Mouse (Mus musculus) limb, embryonic 11.5 days (tissue): ENCODE measurements around the gene Csde1. TPM values are rescaled to one million over a fixed set of nuclear protein-coding genes. Genes with fewer than 3 reads are reported as not detected.

Source experiments
- ATAC-seq: fragments of 200-750 bp; cut with Nextera tagmentation; 2 replicates; pipeline ENCODE4 v1.8.0; 2017; ENCODE audit warnings: low read depth; ENCODE audit not compliant: insufficient number of reproducible peaks, low FRiP score, low TSS enrichment
- DNase-seq: peaks from one replicate; pipeline ENCODE4 v3.0.0-alpha.2; 2015; ENCODE audit warnings: low spot score
- H3K27ac ChIP-seq: fragments of 300-500 bp; sonication (generic); replicated peaks from 2 replicates; pipeline ENCODE4 v1.5.1; 2014; ENCODE audit warnings: low read depth, mild to moderate bottlenecking, low read length
- H3K27me3 ChIP-seq: fragments of 300-500 bp; sonication (generic); 2 replicates; pipeline ENCODE4 v1.6.1; 2014; ENCODE audit warnings: mild to moderate bottlenecking, low read length, mixed read lengths; ENCODE audit not compliant: control insufficient read depth, insufficient read depth
- H3K36me3 ChIP-seq: fragments of 300-500 bp; sonication (generic); 2 replicates; pipeline ENCODE4 v1.6.1; 2014; ENCODE audit warnings: mild to moderate bottlenecking, low read length, moderate library complexity, mixed read lengths; ENCODE audit not compliant: control insufficient read depth, insufficient read depth
- H3K4me1 ChIP-seq: fragments of 300-500 bp; sonication (generic); 2 replicates; pipeline ENCODE4 v1.6.1; 2014; ENCODE audit warnings: low read length, mixed read lengths; ENCODE audit not compliant: control insufficient read depth, insufficient read depth
- H3K4me2 ChIP-seq: fragments of 300-500 bp; sonication (generic); 2 replicates; pipeline ENCODE4 v1.6.1; 2014; ENCODE audit warnings: low read depth, mild to moderate bottlenecking, moderate library complexity; ENCODE audit not compliant: severe bottlenecking
- H3K4me3 ChIP-seq: fragments of 300-500 bp; sonication (generic); 2 replicates; pipeline ENCODE4 v1.5.1; 2014; ENCODE audit warnings: low read depth, low read length
- H3K9ac ChIP-seq: fragments of 300-500 bp; sonication (generic); 2 replicates; pipeline ENCODE4 v1.6.1; 2014; ENCODE audit warnings: mild to moderate bottlenecking, low read length
- H3K9me3 ChIP-seq: fragments of 300-500 bp; sonication (generic); 2 replicates; pipeline ENCODE4 v1.6.1; 2016; ENCODE audit warnings: low read length; ENCODE audit not compliant: control insufficient read depth
- WGBS: fragments of 180-500 bp; shearing (Covaris S2); extraction: QIAGEN DNeasy Blood & Tissue Kit; methylation state at CpG from one replicate; pipeline ENCODE4 v1.1.7; 2014; 5-methylcytosine and 5-hydroxymethylcytosine counted together
- polyA plus RNA-seq: library from polyadenylated mRNA; unstranded; fragments of >200 nt; fragmentation: Nextera tagmentation; extraction: Ambion mirVana; gene quantifications from 2 replicates; pipeline ENCODE4 v1.2.1, GENCODE M21; 2014

The Csde1 gene
- polyA plus RNA-seq, 1 experiment from 2014 or later, result 473 TPM

- H3K9me3 ChIP-seq, result no peaks in the 10 kb centered on the region
- 83% methylated on average over 6 of the region's 6 CpGs for WGBS
- DNase-seq (no peak), ATAC-seq (no peak)
- H3K27ac ChIP-seq, result no peak overlapping the region
- H3K9ac ChIP-seq, result no peak overlapping the region
- no peaks in the 10 kb centered on the region for H3K27me3 ChIP-seq
- H3K4me3 ChIP-seq, result no peak overlapping the region
- no peaks in the 10 kb centered on the region for H3K36me3 ChIP-seq
- H3K4me2 ChIP-seq, result no peak overlapping the region
- H3K4me1 ChIP-seq, result peaks cover 3% of the 10 kb centered on the region; the same call in 1 of the 2 replicates
Observed at GRCm38 (mm10) chr3:103099667-103100066, 79.4 kb downstream of the Csde1 start.

GRCm38 (mm10) chr3:103100735-103101134 is 80.5 kb downstream of the Csde1 start:
- Histone ChIP-seq H3K36me3 (no peaks in the 10 kb centered on the region), H3K9ac (no peak overlapping the region), H3K27ac (no peak overlapping the region), H3K4me3 (no peak overlapping the region), H3K4me2 (no peak overlapping the region), H3K9me3 (no peaks in the 10 kb centered on the region), H3K27me3 (no peaks in the 10 kb centered on the region), H3K4me1 (peaks cover 3% of the 10 kb centered on the region; the same call in 1 of the 2 replicates)
- ATAC-seq (no peak), DNase-seq (no peak)
- WGBS, result 59% methylated on average over 2 of the region's 2 CpGs

GRCm38 (mm10) chr3:103101194-103101593 is 81.0 kb downstream of the Csde1 start:
- no peaks in the 10 kb centered on the region for H3K27me3 ChIP-seq
- no peak overlapping the region for H3K27ac ChIP-seq
- ATAC-seq, result no peak
- WGBS, result 56% methylated on average over 5 of the region's 5 CpGs
- H3K9ac ChIP-seq, result no peak overlapping the region
- H3K9me3 ChIP-seq, result no peaks in the 10 kb centered on the region
- no peaks in the 10 kb centered on the region for H3K36me3 ChIP-seq
- no peak for DNase-seq
- H3K4me3 ChIP-seq, result no peak overlapping the region
- peaks cover 3% of the 10 kb centered on the region; the same call in 1 of the 2 replicates for H3K4me1 ChIP-seq
- H3K4me2 ChIP-seq, result no peak overlapping the region

- Histone ChIP-seq H3K27me3 (no peaks in the 10 kb centered on the region), H3K27ac (no peak overlapping the region), H3K9me3 (no peaks in the 10 kb centered on the region), H3K4me3 (peak overlapping the region; percentile 52), H3K9ac (0 out of 2 replicates have a peak overlapping the region, but pooled peaks have one; percentile 0), H3K4me2 (peak overlapping the region; percentile 79), H3K36me3 (no peaks in the 10 kb centered on the region), H3K4me1 (peaks cover 3% of the 10 kb centered on the region; the same call in 1 of the 2 replicates)
- ATAC-seq, result peak; percentile 46; the same call in 1 of the 2 replicates
- no peak for DNase-seq
- WGBS, result under 1% methylated on average over 14 of the region's 14 CpGs
Observed at GRCm38 (mm10) chr3:103101909-103102308, 81.7 kb downstream of the Csde1 start.

- Histone ChIP-seq H3K36me3 (no peaks in the 10 kb centered on the region), H3K27me3 (no peaks in the 10 kb centered on the region), H3K4me3 (peak within 1 kb of the TSS; percentile 52), H3K4me2 (peak within 1 kb of the TSS; percentile 79), H3K4me1 (peaks cover 3% of the 10 kb centered on the region; the same call in 1 of the 2 replicates), H3K27ac (no peak within 1 kb of the TSS), H3K9ac (peak within 1 kb of the TSS; percentile 56), H3K9me3 (no peaks in the 10 kb centered on the region)
- DNase-seq (peak; percentile 96), ATAC-seq (peak; percentile 96)
- under 1% methylated on average over 72 of the region's 72 CpGs for WGBS
Observed at GRCm38 (mm10) chr3:103102454-103103390, 82.5 kb downstream of the Csde1 start, which contains the start of gene Dennd2c. Gene Dennd2c, plus strand, starts transcription at chr3:103102604.

Other genes with a start within 250 kb of the Csde1 start
- gene Tshb, start 237.7 kb upstream of the Csde1 start, polyA plus RNA-seq, result 0.07 TPM in 2 replicates
- gene Sycp1, start 84.3 kb upstream of the Csde1 start, polyA plus RNA-seq, result not detected in 2 replicates
- gene Nr1h5, start 56.3 kb upstream of the Csde1 start, polyA plus RNA-seq, result not detected in 2 replicates
- 57.8 and 64.6 TPM in 2 replicates for gene Sike1, start 24.7 kb upstream of the Csde1 start, polyA plus RNA-seq
- gene Nras, start 37.9 kb downstream of the Csde1 start, polyA plus RNA-seq, result 105 and 115 TPM in 2 replicates
- not detected in 2 replicates for gene Ampd1, start 53.6 kb downstream of the Csde1 start, polyA plus RNA-seq
- 3.7 and 3.8 TPM in 2 replicates for gene Dennd2c, start 82.2 kb downstream of the Csde1 start, polyA plus RNA-seq
- gene Bcas2, start 151.2 kb downstream of the Csde1 start, polyA plus RNA-seq, result 266 and 274 TPM in 2 replicates